Mouse (Mus musculus) embryonic facial prominence, embryonic 14.5 days (tissue): ENCODE results near the gene Fam133b. TPM values are rescaled to one million over a fixed set of nuclear protein-coding genes. Genes with fewer than 3 reads are reported as not detected.

Experiments used
- ATAC-seq: fragments of 200-750 bp; cut with Nextera tagmentation; 2 replicates; pipeline ENCODE4 v1.8.0; 2017; ENCODE audit warnings: low read depth, moderate number of reproducible peaks, moderate TSS enrichment
- DNase-seq: peaks from one replicate; pipeline ENCODE4 v3.0.0-alpha.2; 2015; ENCODE audit warnings: low spot score
- H3K27ac ChIP-seq: fragments of 300-500 bp; sonication (generic); replicated peaks from 2 replicates; pipeline ENCODE4 v1.5.1; 2014; ENCODE audit warnings: low read depth, mild to moderate bottlenecking, low read length, moderate library complexity
- H3K27me3 ChIP-seq: fragments of 300-500 bp; sonication (generic); replicated peaks from 2 replicates; pipeline ENCODE4 v1.6.1; 2014; ENCODE audit warnings: low read length; ENCODE audit not compliant: control insufficient read depth, insufficient read depth
- H3K36me3 ChIP-seq: fragments of 300-500 bp; sonication (generic); 2 replicates; pipeline ENCODE4 v1.6.1; 2014; ENCODE audit warnings: low read length, mixed read lengths; ENCODE audit not compliant: control insufficient read depth, insufficient read depth
- H3K4me1 ChIP-seq: fragments of 300-500 bp; sonication (generic); 2 replicates; pipeline ENCODE4 v1.6.1; 2014; ENCODE audit warnings: antibody characterized with exemption, low read length; ENCODE audit not compliant: control insufficient read depth, insufficient read depth
- H3K4me2 ChIP-seq: fragments of 300-500 bp; sonication (generic); 2 replicates; pipeline ENCODE4 v1.6.1; 2014; ENCODE audit warnings: low read depth, mild to moderate bottlenecking, low read length, moderate library complexity, mixed read lengths
- H3K4me3 ChIP-seq: fragments of 300-500 bp; sonication (generic); 2 replicates; pipeline ENCODE4 v1.5.1; 2014; ENCODE audit warnings: low read depth, mild to moderate bottlenecking, low read length
- H3K9ac ChIP-seq: fragments of 300-500 bp; sonication (generic); 2 replicates; pipeline ENCODE4 v1.6.1; 2014; ENCODE audit warnings: low read depth, mild to moderate bottlenecking, low read length, moderate library complexity, mixed read lengths
- H3K9me3 ChIP-seq: fragments of 300-500 bp; sonication (generic); 2 replicates; pipeline ENCODE4 v1.6.1; 2016; ENCODE audit warnings: low read length; ENCODE audit not compliant: control insufficient read depth
- WGBS: fragments of 180-500 bp; shearing (Covaris S2); extraction: QIAGEN DNeasy Blood & Tissue Kit; methylation state at CpG from one replicate; pipeline ENCODE4 v1.1.7; 2014; 5-methylcytosine and 5-hydroxymethylcytosine counted together
- polyA plus RNA-seq: library from polyadenylated mRNA; unstranded; fragments of >200 nt; fragmentation: Nextera tagmentation; extraction: Ambion mirVana; gene quantifications from 2 replicates; pipeline ENCODE4 v1.2.1, GENCODE M21; 2014

The Fam133b gene
- polyA plus RNA-seq, 1 experiment from 2014 or later = 27.2 TPM

- ATAC-seq (no peak), DNase-seq (no peak)
- Histone ChIP-seq H3K9me3 (0 out of 2 replicates have a peak, but pooled peaks cover 8% of the 10 kb centered on the region), H3K27ac (no peak within 1 kb of the TSS), H3K4me1 (no peaks in the 10 kb centered on the region), H3K36me3 (peaks cover 95% of the 10 kb centered on the region), H3K27me3 (no peaks in the 10 kb centered on the region), H3K4me3 (no peak within 1 kb of the TSS), H3K9ac (no peak within 1 kb of the TSS), H3K4me2 (no peak within 1 kb of the TSS)
- WGBS = 95% methylated on average over 4 of the region's 4 CpGs
Measured at GRCm38 (mm10) chr5:3571266-3571665, 27.6 kb downstream of the Fam133b start, which contains the start of gene 1700109H08Rik. Gene 1700109H08Rik (plus strand): TSS chr5:3571566.

DNA sequence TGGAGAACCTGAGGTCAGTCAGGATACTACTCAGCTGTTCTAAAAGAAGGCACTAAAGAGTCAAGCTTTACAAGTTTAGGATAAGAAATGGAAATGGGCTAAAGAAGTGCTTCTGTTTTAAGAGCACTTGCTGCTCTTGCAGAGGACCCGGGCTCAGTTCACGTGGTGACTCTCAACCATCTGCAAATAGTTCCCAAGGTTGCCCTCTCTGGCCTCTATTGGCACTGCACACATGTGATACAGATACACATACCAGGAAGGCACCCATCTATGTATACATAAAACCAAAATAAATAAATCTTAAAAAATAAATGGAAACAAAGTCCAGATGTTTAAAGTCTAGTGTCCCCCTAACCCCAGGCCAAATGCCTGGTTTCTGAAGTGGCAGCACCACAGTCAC lies 31.2 kb downstream of the Fam133b start:
- Histone ChIP-seq H3K4me3 (no peak overlapping the region), H3K36me3 (peaks cover 99% of the 10 kb centered on the region), H3K9ac (no peak overlapping the region), H3K9me3 (0 out of 2 replicates have a peak, but pooled peaks cover 8% of the 10 kb centered on the region), H3K27ac (no peak overlapping the region), H3K27me3 (no peaks in the 10 kb centered on the region), H3K4me1 (no peaks in the 10 kb centered on the region), H3K4me2 (no peak overlapping the region)
- no peak for ATAC-seq
- WGBS = 90% methylated on average over 2 of the region's 2 CpGs
- DNase-seq = no peak

- 89% methylated on average over 2 of the region's 2 CpGs for WGBS
- Histone ChIP-seq H3K4me2 (no peak overlapping the region), H3K36me3 (peaks cover 97% of the 10 kb centered on the region), H3K4me3 (no peak overlapping the region), H3K27me3 (no peaks in the 10 kb centered on the region), H3K4me1 (no peaks in the 10 kb centered on the region), H3K9me3 (0 out of 2 replicates have a peak, but pooled peaks cover 8% of the 10 kb centered on the region), H3K27ac (no peak overlapping the region), H3K9ac (no peak overlapping the region)
- no peak for ATAC-seq
- no peak for DNase-seq
Measured at GRCm38 (mm10) chr5:3577939-3578338, 34.3 kb downstream of the Fam133b start.

- Histone ChIP-seq H3K4me3 (no peak overlapping the region), H3K36me3 (peaks cover 94% of the 10 kb centered on the region), H3K9ac (no peak overlapping the region), H3K27ac (no peak overlapping the region), H3K27me3 (no peaks in the 10 kb centered on the region), H3K4me1 (no peaks in the 10 kb centered on the region), H3K4me2 (no peak overlapping the region), H3K9me3 (0 out of 2 replicates have a peak, but pooled peaks cover 8% of the 10 kb centered on the region)
- no peak for DNase-seq
- ATAC-seq = no peak
- WGBS = 96% methylated on average over 7 of the region's 7 CpGs
Measured at GRCm38 (mm10) chr5:3579066-3579465, 35.4 kb downstream of the Fam133b start.

DNA sequence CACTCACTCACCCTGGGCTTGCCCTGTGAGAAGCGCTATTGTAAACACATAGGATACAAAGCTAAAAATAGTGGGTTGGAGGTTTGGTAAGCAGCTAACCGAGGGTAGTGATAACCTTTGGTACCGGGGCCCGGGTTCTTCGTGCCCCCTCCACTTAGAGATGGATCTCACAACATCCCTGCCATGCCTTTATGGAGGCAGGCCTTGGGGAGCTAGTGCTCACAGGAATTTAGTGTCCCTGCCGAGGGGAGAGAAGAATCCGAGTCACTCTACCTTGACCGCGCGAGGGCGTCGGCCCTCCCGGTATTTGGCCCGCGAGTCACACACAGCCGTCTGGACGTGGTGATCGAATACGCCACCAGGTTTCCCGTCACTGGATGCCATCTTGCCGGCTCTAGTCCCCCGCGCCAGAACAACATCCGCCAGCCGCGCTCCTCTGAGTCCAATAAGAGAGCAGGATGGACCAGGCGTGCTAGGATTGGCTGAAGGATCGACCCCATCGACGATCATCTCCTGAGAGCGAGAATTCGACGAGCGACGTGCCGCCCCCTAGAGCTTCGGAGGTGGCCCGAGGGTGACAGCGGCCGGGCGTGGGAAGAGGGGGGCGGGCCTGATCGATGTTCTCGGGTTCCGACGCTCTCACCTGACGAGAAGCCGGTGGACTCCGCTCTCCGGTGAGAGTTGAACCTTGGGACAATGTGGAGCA lies 52.2 kb downstream of the Fam133b start, which contains the start of gene Pex1:
TSS of gene Pex1 (plus strand) at position 374 of the 706 bp plus-strand sequence.
- ATAC-seq = peak; percentile 99
- H3K9ac ChIP-seq = peak within 1 kb of the TSS; percentile 75
- H3K27me3 ChIP-seq = no peaks in the 10 kb centered on the region
- WGBS = under 1% methylated on average over 31 of the region's 50 CpGs
- peaks cover 4% of the 10 kb centered on the region; the same call in 1 of the 2 replicates for H3K4me1 ChIP-seq
- peak within 1 kb of the TSS; percentile 80 for H3K4me2 ChIP-seq
- H3K9me3 ChIP-seq = no peaks in the 10 kb centered on the region
- peaks cover 14% of the 10 kb centered on the region; the same call in 1 of the 2 replicates for H3K36me3 ChIP-seq
- H3K4me3 ChIP-seq = peak within 1 kb of the TSS; percentile 93
- DNase-seq = peak; percentile 98
- H3K27ac ChIP-seq = 0 out of 2 replicates have a peak within 1 kb of the TSS, but pooled peaks have one; percentile 33

DNA sequence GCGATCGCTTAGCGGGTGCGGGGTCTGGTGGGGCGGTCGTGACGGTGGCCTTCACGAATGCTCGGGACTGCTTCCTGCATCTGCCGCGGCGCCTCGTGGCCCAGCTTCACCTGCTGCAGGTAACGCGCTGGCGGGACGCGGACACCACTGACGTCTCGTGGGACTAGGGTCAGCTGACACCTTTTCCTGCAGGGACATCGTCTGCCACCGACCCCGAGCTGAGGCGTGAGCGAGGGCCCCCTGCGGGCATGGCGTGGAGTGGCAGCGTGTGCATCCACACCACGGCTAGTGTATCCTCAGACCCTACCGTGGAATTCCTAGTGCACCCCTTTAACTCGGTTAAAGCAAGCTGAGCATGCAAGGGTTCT lies 52.8 kb downstream of the Fam133b start, which contains the start of gene Rbm48:
TSS of gene Rbm48 (minus strand) at position 187 of the 368 bp plus-strand sequence.
- Histone ChIP-seq H3K9me3 (no peaks in the 10 kb centered on the region), H3K36me3 (0 out of 2 replicates have a peak, but pooled peaks cover 8% of the 10 kb centered on the region), H3K27me3 (no peaks in the 10 kb centered on the region), H3K27ac (0 out of 2 replicates have a peak within 1 kb of the TSS, but pooled peaks have one; percentile 33), H3K4me1 (peaks cover 4% of the 10 kb centered on the region; the same call in 1 of the 2 replicates), H3K4me3 (peak within 1 kb of the TSS; percentile 93), H3K9ac (peak within 1 kb of the TSS; percentile 75), H3K4me2 (peak within 1 kb of the TSS; percentile 80)
- DNase-seq (peak; percentile 89), ATAC-seq (peak; percentile 88)
- WGBS = under 1% methylated on average over 20 of the region's 31 CpGs

DNA sequence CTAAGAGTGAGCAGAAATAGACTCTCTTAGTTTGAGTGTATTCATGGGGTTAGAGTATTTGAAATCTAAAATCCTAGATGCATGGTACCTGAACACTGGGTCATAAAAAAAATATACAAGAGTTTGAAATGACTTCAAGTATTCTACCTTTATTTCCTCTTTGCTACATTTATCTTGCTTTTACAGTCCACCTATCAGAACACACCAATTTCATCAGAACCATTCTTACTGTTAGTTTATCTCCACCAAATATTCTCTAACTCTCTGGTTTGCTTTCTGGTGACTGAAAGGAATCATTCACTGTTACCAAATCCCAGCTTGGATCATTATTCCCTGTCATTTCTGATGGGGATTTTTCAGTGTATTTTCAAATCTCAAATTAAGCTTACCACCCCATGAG lies 53.5 kb downstream of the Fam133b start:
- Histone ChIP-seq H3K36me3 (0 out of 2 replicates have a peak, but pooled peaks cover under 1% of the 10 kb centered on the region), H3K4me3 (peak overlapping the region; percentile 93), H3K9me3 (no peaks in the 10 kb centered on the region), H3K4me2 (peak overlapping the region; percentile 80), H3K27me3 (no peaks in the 10 kb centered on the region), H3K27ac (no peak overlapping the region), H3K4me1 (peaks cover 4% of the 10 kb centered on the region; the same call in 1 of the 2 replicates), H3K9ac (peak overlapping the region; percentile 75; the same call in 1 of the 2 replicates)
- ATAC-seq (no peak), DNase-seq (no peak)

DNA sequence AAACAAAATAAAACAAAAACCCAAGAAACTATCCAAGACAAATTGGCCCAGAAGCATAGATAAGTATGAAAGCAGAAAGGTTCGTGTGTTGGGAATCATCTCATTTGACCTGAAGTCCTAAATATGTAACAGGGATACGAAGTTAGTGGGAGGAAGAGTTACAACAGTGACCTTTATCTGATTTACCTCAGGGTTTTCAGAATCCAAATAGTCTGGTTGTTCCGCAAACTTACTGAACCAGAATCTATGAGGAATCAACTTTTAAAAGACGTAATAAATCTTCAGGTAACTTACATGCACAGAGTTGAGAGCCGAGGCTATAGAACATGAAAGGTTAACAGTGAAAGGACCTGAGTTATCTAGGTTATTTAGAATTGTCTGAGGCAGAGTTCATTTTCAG lies 55.1 kb downstream of the Fam133b start:
- no peaks in the 10 kb centered on the region for H3K9me3 ChIP-seq
- no peaks in the 10 kb centered on the region for H3K27me3 ChIP-seq
- no peak overlapping the region for H3K4me3 ChIP-seq
- no peak overlapping the region for H3K4me2 ChIP-seq
- WGBS = 92% methylated on average over 5 of the region's 5 CpGs
- H3K4me1 ChIP-seq = peaks cover 4% of the 10 kb centered on the region; the same call in 1 of the 2 replicates
- ATAC-seq (no peak), DNase-seq (no peak)
- no peak overlapping the region for H3K9ac ChIP-seq
- no peaks in the 10 kb centered on the region for H3K36me3 ChIP-seq
- no peak overlapping the region for H3K27ac ChIP-seq
